Mouse (Mus musculus) liver, embryonic 18 days (tissue): ENCODE results near the gene Gm14322. TPM values are rescaled to one million over a fixed set of nuclear protein-coding genes. Genes with fewer than 3 reads are reported as not detected.

Experiments
- polyA plus RNA-seq: library from polyadenylated mRNA; depleted of rRNA; stranded (reverse); fragments of >200 nt; gene quantifications from 2 replicates; pipeline ENCODE4 v1.2.3, GENCODE M21; 2012; rRNA removed

Gm14322 gene
- 0.72 and 1.0 TPM in 2 replicates for polyA plus RNA-seq

GRCm38 (mm10) chr2:177758941-177759558, at the start of gene Gm14322:
TSS of gene Gm14322 (plus strand) at chr2:177759288.

Other genes starting within 250 kb of the Gm14322 start
- not detected in 2 replicates for gene Gm14406, start 181.1 kb upstream of the Gm14322 start, polyA plus RNA-seq
- 9.8 and 10.4 TPM in 2 replicates for gene Gm14325, start 81.0 kb downstream of the Gm14322 start, polyA plus RNA-seq
- gene Gm14327, start 137.8 kb downstream of the Gm14322 start, polyA plus RNA-seq: 1.1 TPM in 2 replicates
- gene Zfp972, start 166.3 kb downstream of the Gm14322 start, polyA plus RNA-seq: 0.44 and 0.56 TPM in 2 replicates
- gene Gm14326, start 198.0 kb downstream of the Gm14322 start, polyA plus RNA-seq: 2.2 and 2.4 TPM in 2 replicates